Mouse (Mus musculus) ES-Bruce4 (cell line): ENCODE data around the gene Thsd1.

Source experiments
- CTCF ChIP-seq: IDR thresholded peaks from one replicate; pipeline ENCODE4 v1.8.1; 2011; ENCODE audit warnings: low read depth, low read length
- POLR2A ChIP-seq: IDR thresholded peaks from one replicate; pipeline ENCODE4 v1.8.1; 2011; ENCODE audit warnings: low read length; ENCODE audit not compliant: insufficient read depth

DNA sequence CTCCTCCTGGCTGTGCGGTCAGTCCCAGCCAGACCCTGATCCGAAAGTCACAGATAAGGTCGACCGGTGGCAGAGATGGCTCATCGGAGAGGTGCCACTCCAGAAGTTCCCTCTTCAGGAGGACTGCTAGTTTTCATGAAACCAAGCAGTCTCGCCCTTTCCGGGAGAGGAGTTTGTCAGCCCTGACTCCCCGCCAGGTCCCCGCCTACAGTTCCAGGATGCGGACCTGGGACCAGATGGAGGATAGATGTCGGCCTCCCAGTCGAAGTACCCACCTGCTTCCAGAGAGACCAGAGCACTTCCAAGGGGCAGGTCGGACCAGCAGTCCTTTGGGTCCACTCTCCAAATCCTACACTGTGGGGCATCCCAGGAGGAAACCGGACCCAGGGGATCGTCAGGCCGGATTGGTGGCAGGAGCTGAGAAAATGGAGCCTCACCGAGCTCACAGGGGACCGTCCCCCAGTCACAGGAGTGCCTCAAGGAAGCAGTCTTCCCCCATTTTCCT, 31.9 kb downstream of the Thsd1 start:
- no peak for TF ChIP-seq CTCF
- no peak for TF ChIP-seq POLR2A
